Mouse (Mus musculus): ENCODE data around the gene Ssbp3.
A peak's percentile ranks its signal among the peaks of the same experiment; 100 is the strongest.

The Ssbp3 gene

DNA sequence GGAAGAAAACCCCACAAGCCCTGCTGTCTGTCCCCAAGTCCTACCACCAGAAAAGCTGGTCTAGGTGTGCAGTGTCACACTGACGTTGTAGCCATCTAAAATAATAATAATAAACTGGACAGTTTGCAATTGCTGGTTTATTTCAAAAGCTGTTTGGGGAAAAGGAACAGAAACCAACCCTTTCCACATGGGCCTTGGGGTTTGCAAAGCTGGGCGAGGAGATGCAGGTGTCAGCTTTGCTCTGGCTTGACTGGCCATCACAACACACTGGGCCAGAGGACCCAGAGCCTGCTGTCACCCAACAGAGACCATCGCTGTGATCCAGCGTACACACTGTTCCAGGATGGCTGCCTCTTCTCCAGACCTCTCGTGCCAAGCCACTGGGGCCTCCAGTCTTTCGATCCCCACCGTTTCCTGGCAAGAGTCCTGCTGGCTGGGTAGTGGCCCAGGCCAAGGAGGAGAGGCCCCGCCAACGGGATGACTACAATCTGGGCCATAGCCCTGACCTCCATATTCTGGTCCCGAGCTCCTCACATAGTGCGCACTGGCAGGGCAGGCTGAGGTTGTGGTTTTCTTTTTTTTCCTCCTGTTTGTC is 138.2 kb downstream of the Ssbp3 start:
- DNase-seq (ENCODE audit: low read depth, low spot score), result no peak

DNA sequence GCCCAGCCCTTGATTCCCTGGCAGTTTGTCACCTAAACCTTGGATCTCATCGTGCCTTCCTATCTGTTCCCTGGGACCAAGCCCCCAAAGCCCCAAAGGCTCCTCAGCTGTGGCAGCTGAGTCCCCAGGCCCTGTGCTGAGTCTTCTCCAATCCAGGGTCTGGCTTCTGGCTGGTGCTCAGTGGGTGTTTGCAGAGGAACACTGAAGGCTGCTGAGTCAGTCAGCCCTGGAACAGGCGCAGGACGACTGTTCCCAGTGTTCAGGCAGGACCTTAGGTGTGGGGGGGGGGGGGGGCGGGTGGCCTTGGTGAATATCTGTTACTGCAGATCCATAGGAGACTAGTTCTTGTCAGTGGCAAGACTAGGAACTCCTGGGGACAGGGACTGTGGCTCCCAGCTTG is 141.4 kb downstream of the Ssbp3 start:
- no peak for DNase-seq (ENCODE audit: low read depth, low spot score)

DNA sequence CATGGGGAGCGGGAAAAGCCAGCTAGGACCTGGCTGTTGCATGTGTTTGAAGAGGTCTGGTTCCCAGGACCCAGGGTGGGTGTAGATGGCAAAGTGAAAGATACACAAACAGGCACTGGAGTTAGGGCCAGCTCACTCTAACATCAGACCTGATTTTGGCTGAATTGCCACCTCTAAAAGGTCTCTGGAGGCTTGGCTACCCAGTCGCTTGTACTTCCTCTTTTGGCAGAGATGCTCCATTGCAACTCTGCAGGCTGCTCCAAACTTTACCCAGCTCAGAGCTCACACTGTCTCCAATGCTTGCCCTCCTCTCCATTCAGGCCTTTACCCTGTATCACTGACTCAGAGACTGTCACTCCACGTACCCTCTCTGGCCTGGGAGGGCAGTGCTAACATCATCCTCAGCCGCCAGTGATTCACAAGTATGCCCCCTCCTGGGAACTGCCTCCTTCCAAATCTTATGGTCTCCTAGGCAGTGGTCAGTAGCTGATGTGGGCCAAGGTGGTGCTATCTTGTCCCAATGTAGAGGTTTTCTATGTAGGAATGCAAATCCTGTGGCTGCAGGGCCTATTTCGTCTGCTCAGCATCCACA is 142.6 kb downstream of the Ssbp3 start:
- no peak for DNase-seq (ENCODE audit: low read depth, low spot score)

DNA sequence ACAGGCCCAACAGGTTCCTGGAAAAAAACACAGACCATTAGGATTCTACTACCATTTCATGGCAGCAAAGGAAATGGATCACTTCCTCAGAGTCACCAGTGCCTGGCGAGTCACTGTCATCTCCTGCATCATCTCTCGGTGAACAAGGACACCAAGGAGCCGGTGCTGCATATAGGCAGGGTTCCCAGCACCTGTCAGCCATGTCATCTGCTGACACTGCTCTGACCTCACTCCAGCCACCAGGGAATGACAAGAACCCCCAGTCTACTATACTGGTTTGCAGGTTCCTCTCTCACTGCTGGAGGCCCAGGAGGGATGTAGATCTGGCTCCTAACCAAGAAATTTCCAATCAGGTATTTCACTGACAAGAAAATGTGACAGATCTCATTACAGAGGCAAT is 145.6 kb downstream of the Ssbp3 start:
- DNase-seq (ENCODE audit: low read depth, low spot score), result no peak

DNA sequence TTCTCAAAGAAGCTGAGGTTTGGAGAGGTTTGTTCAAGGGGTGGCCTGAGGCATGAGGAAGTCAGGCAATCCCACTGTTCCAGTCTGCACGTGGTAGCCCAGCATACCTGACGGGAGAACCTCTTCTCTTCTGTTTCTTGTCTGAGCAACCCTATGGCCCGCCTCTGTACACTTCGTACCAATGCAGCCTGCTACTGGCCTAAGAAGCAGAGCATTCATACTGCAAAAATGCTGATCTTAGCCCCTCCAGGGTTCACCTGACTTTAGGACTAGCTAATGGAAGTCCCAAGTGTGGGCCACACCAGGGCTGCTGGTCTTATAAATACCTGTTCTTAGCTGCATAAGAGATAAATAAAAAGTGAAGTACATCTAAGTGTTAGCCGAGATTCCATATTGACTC is 147.8 kb downstream of the Ssbp3 start:
- DNase-seq (ENCODE audit: low read depth, low spot score), result no peak

DNA sequence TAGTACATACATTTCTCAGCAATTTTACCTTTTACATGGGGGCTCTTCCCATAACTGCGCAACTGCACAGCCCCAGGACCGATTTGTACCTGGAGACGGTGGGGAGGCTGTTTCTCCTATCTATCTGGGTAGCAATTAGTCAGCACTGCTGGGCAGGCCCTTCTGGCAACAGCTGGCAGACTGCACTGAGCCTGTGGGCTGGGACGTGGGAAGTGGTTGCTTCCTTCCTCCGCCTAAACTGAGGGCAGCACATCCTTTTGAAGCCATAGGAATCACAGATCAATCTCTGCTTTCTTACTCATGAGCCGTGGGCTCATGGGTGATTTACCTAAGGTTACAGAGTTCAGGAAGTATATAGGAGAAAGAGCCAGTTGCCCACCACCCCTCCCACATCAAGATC is 148.3 kb downstream of the Ssbp3 start:
- DNase-seq (ENCODE audit: low read depth, low spot score), result no peak

DNA sequence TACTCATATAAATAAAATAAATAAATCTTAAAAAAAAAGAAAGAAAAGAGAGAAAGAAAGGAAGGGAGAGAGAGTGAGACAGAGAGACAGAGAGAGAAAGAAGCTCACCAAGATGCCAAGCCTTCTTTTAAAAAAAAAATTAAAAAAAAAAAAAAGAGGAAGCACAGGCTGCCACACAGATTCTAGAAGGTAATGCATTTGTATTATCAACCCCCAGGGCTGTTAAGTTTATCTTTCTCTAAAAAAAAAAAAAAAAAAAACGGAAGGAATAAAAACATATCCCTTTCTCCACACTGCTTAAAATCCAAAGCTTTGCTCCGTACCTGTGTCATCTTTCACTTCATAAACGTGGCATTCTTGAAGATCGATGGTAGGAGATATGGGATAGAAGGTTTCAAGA is 151.1 kb downstream of the Ssbp3 start:
- no peak for DNase-seq (ENCODE audit: low read depth, low spot score)

DNA sequence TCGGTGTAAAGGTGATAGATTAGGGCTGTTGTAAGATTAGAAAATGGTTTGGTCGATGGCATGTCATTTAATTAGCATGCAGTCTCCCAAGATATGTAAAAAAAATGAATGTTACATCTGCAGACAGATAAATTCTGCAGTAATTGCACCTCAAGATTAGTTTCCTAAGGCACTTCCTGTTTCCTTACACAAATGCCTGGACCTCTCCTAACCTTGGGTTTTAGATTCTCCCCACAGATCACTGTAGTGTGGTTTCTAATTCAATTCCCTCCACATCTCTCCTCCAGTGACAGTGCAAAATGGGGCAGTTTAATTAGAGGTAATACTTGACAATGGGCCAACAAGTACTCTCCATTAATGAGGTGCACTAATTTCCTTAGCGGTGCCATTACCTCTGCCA is 152.7 kb downstream of the Ssbp3 start:
- no peak for DNase-seq (ENCODE audit: low read depth, low spot score)

DNA sequence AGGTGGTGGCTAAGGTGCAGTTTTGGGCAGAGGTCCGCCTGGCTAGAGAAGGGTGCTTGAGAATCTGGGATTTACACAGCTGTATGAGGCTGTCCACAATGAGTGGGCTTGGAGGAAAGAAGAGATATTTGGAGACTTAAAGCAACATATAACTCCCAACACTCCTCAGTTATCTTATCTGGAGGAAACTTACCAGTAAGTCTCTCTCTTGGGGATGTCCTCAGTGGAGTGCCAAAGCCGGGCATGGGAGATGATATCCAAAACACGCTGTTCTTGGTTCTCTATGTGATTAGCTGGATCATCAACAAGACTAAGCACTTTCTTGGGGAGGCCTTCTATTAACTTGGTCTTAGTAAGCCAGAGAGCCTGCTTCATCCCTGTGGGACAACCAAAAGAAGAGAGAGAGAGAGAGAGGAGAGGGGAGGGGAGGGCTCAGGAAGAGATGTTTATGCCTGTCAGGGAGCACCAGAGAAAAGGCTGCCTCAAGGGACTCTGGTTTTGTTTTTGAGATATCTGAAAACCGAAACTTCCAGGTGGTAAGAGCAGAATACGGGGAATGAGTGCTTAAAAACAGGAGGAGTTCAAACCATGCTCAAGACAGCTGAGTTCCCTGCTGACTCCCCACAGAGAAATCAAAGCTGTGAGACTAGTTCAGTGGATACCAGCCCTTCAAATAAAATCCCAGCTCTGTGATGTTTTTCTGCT is 154.0 kb downstream of the Ssbp3 start:
- DNase-seq (ENCODE audit: low read depth, low spot score), result no peak

DNA sequence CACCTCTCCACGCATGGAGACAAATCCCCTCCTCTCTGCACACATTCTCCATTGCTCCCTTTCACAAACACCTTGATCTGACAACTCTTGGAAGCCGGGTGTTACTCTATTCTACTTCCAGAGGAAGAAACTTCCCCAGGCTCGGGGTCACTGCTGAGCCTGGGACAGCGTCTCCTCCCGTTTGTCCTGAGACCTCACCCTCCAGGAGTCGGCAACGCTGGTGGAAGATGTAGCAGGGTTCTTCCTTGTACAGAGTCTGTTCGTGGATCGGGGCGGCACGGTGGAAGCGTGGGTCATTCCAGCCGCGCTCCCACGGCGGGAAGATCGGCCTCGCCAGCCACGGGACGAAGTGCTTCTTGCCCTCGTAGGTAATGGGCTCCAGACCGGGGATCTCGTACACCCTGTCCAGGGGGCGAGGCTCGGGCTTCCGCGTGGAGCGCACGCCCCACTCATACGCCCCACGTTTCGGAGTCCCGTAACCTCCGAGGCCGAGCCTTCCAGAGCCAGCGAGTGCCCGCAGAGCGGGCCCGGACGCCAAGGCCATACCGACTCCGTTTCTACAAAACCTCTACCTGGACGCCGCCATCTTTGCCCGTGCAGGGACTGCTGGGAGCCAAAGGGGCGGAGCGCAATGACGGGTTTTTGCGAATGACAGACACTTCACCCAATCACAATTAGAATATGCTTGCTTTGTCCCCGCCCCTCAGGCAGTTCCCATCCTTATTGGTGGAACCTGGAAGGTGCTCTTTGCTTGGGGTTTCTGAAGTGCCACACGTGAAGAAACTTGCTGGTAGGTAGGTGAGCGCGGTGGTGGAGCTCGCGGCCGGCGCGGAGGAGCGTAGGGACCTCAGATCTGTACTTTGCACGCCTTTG is 156.0 kb downstream of the Ssbp3 start, which contains the start of the genes Mrpl37 and Cyb5rl:
Gene Mrpl37 (minus strand): TSS at position 617 of the 873 bp plus-strand sequence.
Gene Cyb5rl (plus strand): TSS at position 737 of the 873 bp plus-strand sequence.
- DNase-seq (ENCODE audit: low read depth, low spot score), result peak; percentile 94

DNA sequence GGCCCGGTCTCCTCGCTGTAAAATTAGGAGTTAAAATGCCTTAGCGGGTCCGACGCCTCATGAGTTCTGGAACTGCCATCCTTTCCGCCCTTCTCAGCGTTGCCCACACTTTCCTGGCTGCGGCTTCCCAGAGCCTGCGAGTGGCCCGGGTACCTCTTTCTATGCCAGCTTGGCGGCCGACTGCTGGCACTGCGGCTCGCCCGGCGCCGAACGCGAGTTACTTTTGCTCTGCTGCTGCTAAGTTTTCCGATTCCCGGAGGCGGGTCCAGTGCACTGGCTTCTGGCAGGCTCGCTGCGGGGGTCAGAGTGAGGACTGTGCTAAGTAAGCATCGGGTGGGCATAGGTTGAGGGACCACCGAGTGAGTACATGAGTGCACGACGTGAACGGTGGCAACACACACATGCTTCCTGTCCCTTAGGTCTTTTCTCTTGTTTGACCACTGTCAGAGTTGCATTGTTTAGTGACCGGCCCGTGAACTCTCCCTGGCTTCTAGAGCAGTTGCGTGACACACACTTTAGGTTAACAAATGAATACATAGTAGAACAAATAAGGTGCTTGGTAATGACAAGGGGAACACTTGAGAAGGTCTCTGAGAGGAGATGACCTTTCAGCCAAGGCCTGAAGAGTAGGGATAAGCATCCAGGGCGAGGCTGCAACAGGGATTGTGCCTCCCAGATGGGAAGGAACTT is 156.8 kb downstream of the Ssbp3 start:
- no peak for DNase-seq (ENCODE audit: low read depth, low spot score)

DNA sequence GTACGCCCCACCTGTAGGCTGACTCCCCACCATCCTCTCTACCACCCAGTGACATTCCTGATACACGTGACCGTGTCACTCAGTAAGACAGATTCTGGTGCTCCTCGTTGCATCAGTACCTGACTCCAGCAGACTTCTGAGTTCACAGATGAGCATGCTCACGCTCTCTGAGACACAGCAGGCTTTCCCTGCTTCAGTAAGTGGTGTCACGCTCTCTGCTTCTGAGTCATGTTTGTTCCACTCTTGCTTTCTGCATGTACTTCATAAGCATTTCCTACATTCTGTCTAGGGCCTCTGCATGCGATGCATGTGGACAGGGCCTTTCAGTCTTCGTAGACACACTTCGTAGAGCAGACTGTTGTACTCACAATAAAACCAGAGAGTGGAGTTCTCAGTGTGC is 161.8 kb downstream of the Ssbp3 start:
- no peak for DNase-seq (ENCODE audit: low read depth, low spot score)

DNA sequence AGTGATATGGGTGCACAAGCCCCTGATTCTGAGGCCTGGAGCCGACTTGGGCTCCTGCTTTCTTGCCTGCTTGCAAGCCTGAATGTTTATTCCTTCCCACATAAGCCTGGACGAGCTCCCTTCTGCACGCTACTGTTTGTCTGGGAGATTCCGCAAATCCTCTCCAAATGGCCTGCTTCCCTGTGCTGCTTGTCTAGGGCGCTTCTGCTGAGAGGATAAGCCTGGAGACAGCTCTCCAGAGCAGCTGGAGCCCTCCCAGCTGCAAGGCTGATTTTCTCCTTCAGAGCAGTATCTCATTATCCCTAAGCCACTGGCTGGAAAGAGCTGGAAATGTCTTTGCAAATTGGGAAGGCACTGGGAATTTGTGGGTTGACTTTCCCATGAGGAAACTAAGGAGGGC is 165.0 kb downstream of the Ssbp3 start:
- no peak for DNase-seq (ENCODE audit: low read depth, low spot score)

DNA sequence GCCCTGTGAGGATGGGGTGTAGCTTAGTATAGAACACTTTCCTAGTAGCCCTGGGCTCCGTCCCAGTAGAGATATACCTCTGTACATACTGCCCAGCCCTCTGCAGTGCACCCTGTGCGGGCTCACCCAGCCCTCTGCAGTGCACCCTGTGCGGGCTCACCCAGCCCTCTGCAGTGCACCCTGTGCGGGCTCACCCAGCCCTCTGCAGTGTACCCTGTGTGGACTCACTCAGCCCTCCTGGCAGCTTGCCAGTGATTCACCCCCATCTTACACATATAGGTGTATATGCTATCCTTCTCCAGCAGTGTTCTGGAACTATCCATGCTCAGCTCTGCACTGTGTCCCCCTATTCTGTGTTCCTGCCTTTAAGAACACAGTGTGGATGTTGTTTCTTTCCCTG is 168.4 kb downstream of the Ssbp3 start:
- DNase-seq (ENCODE audit: low read depth, low spot score), result no peak

DNA sequence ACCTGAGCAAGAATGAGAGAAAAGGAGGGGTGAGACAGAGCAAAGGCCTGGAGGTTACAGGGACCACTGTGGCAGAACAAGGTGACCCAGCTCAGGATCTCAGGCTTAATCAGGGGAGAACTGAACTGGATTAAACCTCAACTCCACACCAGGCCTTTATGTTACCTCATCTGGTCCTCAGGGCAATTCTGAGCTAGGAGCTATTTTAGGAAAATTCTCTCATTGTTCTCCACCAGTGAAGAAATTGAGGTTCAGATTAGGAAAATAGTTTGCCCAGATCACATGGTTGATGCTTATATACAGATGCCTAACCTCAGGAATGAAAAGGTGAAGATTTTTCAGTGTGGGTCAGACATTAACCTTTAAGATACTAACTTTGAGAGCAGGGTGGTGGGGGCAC is 169.2 kb downstream of the Ssbp3 start:
- no peak for DNase-seq (ENCODE audit: low read depth, low spot score)

DNA sequence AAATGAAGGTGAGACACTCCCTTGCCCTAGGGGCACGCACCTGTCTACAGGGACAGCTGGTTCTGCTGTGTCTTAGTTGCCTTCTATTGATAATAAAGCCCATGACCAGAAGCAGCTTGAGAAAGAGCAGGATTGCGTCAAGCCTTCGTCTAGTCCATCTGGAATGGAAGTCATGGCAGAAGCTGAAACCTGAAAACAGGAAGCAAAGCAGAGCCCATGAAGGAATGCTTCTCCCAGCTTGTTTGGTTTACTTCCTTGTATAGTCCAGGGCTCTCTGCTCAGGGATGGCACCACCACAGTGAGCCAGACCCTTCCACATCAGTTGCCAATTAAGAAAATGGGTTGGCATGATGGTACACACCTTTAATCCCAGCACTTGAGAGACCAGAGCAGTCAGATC is 171.7 kb downstream of the Ssbp3 start:
- no peak for DNase-seq (ENCODE audit: low read depth, low spot score)

DNA sequence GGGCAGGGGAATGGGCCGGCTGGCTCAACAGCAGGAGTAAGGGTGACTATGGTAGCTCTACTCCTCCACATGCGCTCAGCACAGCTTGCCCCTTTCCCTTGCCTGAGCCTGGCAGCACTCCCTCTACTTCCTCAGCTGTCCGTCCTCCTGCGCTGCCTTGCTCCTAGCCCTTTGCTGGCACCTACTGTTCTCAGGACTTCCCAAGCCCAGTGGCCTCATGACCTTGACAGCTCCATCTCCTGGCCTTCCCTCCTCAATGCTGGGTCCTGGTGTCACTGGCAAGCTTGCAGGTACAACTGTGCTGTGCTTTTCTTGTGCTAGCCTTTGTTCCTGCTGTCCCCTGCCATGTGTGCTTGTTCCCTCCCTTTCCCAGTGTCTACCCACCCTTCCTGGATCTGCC is 172.6 kb downstream of the Ssbp3 start:
- DNase-seq (ENCODE audit: low read depth, low spot score), result no peak

DNA sequence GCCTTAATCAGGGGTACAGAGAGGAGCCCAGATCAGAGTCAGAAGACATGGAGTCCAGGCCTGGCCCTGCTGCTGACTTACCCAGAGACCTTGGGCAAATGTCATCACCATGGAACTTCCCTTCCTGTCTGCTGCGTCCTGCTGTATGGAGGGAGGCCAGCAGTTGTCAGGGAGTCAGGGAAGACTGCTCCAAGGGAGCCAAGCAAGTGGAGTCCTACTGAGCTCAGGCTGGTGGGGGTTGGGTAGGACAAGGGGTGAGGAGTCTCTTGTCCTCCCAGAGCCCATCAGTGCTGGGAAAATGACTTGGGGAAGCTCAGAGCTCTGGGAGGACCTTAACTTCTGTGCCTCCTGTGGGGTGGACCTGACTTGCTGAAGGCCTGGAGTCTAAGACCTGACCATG is 173.8 kb downstream of the Ssbp3 start:
- DNase-seq (ENCODE audit: low read depth, low spot score), result no peak

DNA sequence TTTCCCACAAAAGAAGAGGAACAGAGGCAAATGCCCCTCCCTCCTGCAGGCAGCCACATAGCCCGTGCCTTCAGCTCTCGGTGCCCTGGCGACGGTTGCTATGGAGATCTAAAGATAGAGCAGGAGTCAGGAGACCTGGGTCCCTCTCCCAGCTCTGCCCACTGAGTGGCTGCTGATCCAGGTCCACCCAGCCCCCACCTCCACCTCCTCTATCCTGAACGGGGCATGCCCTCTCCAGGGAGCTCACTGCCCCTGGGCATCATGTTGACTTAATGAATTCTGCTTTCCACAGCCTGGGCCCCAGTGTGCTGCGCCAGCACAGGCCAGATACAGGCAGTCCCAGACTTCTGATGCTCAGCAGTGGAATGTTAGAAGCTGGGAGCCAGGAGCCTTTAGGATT is 174.4 kb downstream of the Ssbp3 start:
- peak; percentile 23 for DNase-seq (ENCODE audit: low read depth, low spot score)

DNA sequence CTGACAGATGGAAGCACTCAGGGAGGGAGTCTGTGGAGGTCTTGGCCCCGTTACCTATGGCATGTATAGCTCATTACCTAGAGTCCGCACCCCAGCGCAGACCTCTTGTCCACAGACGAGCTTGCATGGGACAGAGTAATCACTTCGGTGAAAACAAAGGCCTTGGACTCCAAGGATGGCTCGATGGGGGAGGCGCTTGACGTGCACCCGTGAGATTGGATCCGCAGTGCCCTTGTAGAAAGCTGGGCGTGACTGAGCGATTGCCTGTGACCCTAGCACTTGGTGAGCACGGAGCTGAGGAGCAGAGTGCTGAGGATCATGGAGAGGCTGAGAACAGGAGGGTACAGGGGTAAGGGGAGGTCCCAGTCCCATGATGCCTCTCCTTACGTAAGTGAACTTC is 181.2 kb downstream of the Ssbp3 start:
- DNase-seq (ENCODE audit: low read depth, low spot score), result no peak

DNA sequence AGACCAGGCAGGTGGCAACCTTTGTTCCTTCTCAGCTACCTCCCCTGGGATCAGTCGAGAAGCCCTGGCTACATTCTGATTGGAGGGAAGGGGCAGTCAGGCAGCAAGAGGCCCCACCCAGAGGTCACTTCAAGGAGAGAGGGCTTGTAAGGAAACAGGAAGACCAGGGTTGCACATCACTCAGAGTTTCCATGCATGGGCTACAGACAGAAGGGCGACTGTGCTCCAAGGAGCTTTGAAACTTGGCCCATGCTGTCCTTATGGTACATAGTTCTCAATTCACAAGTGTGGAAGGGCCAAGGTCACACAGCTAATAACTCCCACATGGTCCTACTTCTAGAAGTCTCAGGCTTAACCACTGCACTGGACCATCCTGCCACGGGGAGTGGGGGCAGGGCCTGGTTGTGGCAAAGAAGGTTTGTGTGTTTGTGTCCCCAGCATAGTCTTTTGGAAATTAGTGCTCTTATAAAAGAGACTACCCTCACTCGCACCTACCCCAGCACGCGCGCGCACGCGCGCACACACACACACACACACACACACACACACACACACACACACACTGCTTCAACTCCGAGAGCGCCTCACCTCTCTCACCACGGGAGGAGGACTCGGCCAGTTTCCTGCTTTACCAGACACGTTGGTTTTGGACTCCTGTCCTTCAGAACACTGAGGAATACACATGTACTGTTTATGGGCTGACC is 184.1 kb downstream of the Ssbp3 start:
- DNase-seq (ENCODE audit: low read depth, low spot score), result no peak

Data from retina, adult 2 months (tissue).